Mouse (Mus musculus): Measurements from ENCODE around the gene Cacng8.

- TF ChIP-seq CTCF (conservative IDR thresholded peaks at IDR 0.05; ENCODE audit: insufficient read depth, insufficient read length, low read depth, low read length) (no peak), POLR2A (IDR thresholded peaks at IDR 0.05; ENCODE audit: low read depth, low read length) (no peak)
These were observed 31.6 kb downstream of the Cacng8 start for GRCm38 (mm10) chr7:3422051-3422450.
